ENCODE assay signal across 8 mouse cellular contexts in the genomic region with DNA sequence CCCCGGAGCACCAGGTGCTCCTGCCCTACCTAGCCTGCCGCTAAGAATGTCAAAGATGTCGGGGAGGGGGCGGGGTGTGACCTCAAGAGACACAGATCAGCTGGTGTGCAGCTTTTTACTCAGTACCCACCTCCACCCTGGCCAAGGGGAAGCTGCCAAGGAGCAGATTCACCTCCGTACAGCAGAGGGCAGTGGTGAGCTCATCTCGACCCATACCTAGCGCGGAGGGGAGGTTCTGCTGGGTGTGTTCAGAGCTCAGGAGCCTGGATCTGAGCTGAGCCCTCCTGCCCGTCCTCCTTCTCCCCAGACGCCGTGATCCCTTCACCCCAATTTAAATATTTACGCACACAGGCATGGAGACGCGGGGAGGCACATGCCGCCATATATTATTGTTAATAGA.
DNase-seq lines count a peak whose midpoint lies in the region; ATAC-seq and TF ChIP-seq lines count a peak whose summit lies in the region.

No protein-coding gene starts in this region.

- TF ChIP-seq POLR2A in cortical plate, adult 2 months (IDR thresholded peaks at IDR 0.05; ENCODE audit: extremely low read depth, insufficient read depth, low read length): peak; percentile 51; the same call in 1 of the 2 replicates

- intact Hi-C loops in gastrocnemius, postnatal 14 days (cut with DNase I; ENCODE audit: low total_unique reads): loop anchor here (5.0 kb wide), 1 partner anchor 271 kb away; no protein-coding TSS in a partner anchor

- TF ChIP-seq CTCF in cortical plate, adult 2 months (IDR thresholded peaks at IDR 0.05; ENCODE audit: extremely low read depth, insufficient read depth, low read length): peak; percentile 89

- peak overlapping the region; percentile 19 for H3K4me3 ChIP-seq in cortical plate, adult 2 months (ENCODE audit: insufficient read depth, low read length)

- no peak overlapping the region for H3K27ac ChIP-seq in cortical plate, adult 2 months (ENCODE audit: insufficient read depth, low read length)

- peak; percentile 47; the same call in 1 of the 2 replicates for ATAC-seq in megakaryocyte, adult 5-6 weeks (ENCODE audit: poor library complexity, severe bottlenecking)
- no peak for ATAC-seq in inflammation-experienced regulatory T-cells, adult 6 months

- H3K4me1 ChIP-seq in cortical plate, adult 2 months (ENCODE audit: control insufficient read depth, insufficient read depth, low read length): no peaks in the 10 kb centered on the region

- DNase-seq in adrenal gland, adult 18-20 months (ENCODE audit: low spot score in 2 of 2): peak; percentile 66 to 68
- DNase-seq in gastrocnemius, postnatal 14 days: peak; percentile 65
- DNase-seq in induced T-regulatory cell, adult 2 months (ENCODE audit: low read depth): peak; percentile 25
- DNase-seq in left cerebral cortex, adult 8-10 months (ENCODE audit: low spot score in 2 of 2): peak; percentile 66 to 74
- DNase-seq in right cerebral cortex, postnatal 25 days: peak; percentile 85

Comparison
In these comparisons a context has a peak if more than half of its experiments do, and no peak if none do; other contexts are left out.
1. DNase-seq: peak in every context shown above with its lines; median percentile 85 in right cerebral cortex, postnatal 25 days; 70 in left cerebral cortex, adult 8-10 months; 67 in adrenal gland, adult 18-20 months; 65 in gastrocnemius, postnatal 14 days; 25 in induced T-regulatory cell, adult 2 months.